ENCODE assay signal across 21 mouse cellular contexts in the genomic region with DNA sequence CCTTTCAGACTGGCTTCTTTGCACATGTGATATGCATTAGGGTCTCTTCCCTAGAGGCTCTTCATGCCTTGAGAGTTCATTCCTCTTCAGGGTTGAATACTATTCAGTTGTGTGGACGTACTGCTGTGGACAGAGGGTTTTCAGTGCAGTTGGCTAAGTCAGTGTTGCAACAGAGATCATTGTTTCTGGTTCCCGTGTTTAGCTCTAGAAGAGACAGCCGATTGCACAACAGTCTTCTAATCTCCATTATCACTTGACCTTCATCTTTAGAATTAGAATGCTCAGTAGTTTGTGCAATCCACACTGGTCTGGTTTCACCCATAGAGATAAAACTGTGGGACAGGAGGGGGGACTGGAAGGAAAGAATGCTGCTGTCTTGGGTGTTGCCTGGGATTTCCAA.
DNase-seq lines count a peak whose midpoint lies in the region; ATAC-seq lines count a peak whose summit lies in the region.
"Had no signal": no experiment of that assay in that cellular context is flagged by ENCODE, and none has a peak within 500 bp of the region (broad histone marks: within the 10 kb centered on the region; RNA-seq: fewer than 3 reads in every experiment).

No protein-coding gene starts in this region.

- WGBS in intestine, embryonic 16.5 days, result 77% methylated on average over 3 of the region's 3 CpGs
- 80% methylated on average over 3 of the region's 3 CpGs for WGBS in intestine, embryonic 15.5 days
- WGBS in hindbrain, embryonic 11.5 days, result 95% methylated on average over 3 of the region's 3 CpGs

- no peak overlapping the region for H3K9ac ChIP-seq in intestine, embryonic 16.5 days (ENCODE audit: low read depth, low read length)
- H3K9ac ChIP-seq in intestine, embryonic 15.5 days, result no peak overlapping the region
- no peak overlapping the region for H3K9ac ChIP-seq in hindbrain, embryonic 11.5 days (ENCODE audit: low read depth, low read length)
- H3K9ac ChIP-seq: embryonic facial prominence, embryonic 12.5 days; heart, embryonic 15.5 days; hindbrain, embryonic 14.5 days had no signal

- H3K9me3 ChIP-seq in intestine, embryonic 16.5 days (ENCODE audit: control insufficient read depth, low read length), result no peaks in the 10 kb centered on the region
- no peaks in the 10 kb centered on the region for H3K9me3 ChIP-seq in intestine, embryonic 15.5 days
- no peaks in the 10 kb centered on the region for H3K9me3 ChIP-seq in hindbrain, embryonic 11.5 days (ENCODE audit: control insufficient read depth, low read length)
- H3K9me3 ChIP-seq: embryonic facial prominence, embryonic 12.5 days; heart, embryonic 15.5 days had no signal

- H3K4me3 ChIP-seq in intestine, embryonic 16.5 days (ENCODE audit: low read length), result no peak overlapping the region
- no peak overlapping the region for H3K4me3 ChIP-seq in intestine, embryonic 15.5 days (replicated peaks)
- no peak overlapping the region for H3K4me3 ChIP-seq in hindbrain, embryonic 11.5 days (ENCODE audit: low read depth, low read length)
- H3K4me3 ChIP-seq: embryonic facial prominence, embryonic 12.5 days; heart, adult 2 months; heart, embryonic 15.5 days had no signal

- H3K4me2 ChIP-seq in intestine, embryonic 16.5 days (ENCODE audit: low read depth, low read length), result no peak overlapping the region
- no peak overlapping the region for H3K4me2 ChIP-seq in intestine, embryonic 15.5 days (replicated peaks)
- no peak overlapping the region for H3K4me2 ChIP-seq in hindbrain, embryonic 11.5 days (replicated peaks; ENCODE audit: low read depth, low read length)
- H3K4me2 ChIP-seq: embryonic facial prominence, embryonic 12.5 days; heart, embryonic 11.5 days; heart, embryonic 15.5 days; hindbrain, embryonic 14.5 days had no signal

- peak; percentile 46; the same call in 1 of the 2 replicates for ATAC-seq in intestine, embryonic 16.5 days
- ATAC-seq in intestine, embryonic 15.5 days, result no peak
- ATAC-seq in monocyte, adult 5-6 weeks (replicated peaks; ENCODE audit: insufficient number of reproducible peaks, low FRiP score, low TSS enrichment, poor library complexity, severe bottlenecking), result peak; percentile 70
- no peak for ATAC-seq in hindbrain, embryonic 11.5 days (ENCODE audit: low FRiP score)
- ATAC-seq: activated CD4-positive, CD25-positive, alpha-beta regulatory T cell, adult 4 months; forebrain, embryonic 16.5 days; Patski had no signal

- H3K27ac ChIP-seq in intestine, embryonic 16.5 days (ENCODE audit: low read length), result no peak overlapping the region
- no peak overlapping the region for H3K27ac ChIP-seq in intestine, embryonic 15.5 days
- H3K27ac ChIP-seq in hindbrain, embryonic 11.5 days (ENCODE audit: low read depth, low read length), result no peak overlapping the region
- H3K27ac ChIP-seq: embryonic facial prominence, embryonic 12.5 days; heart, adult 2 months; heart, embryonic 15.5 days; hindbrain, embryonic 14.5 days had no signal

- no peaks in the 10 kb centered on the region for H3K4me1 ChIP-seq in intestine, embryonic 16.5 days (ENCODE audit: control insufficient read depth, insufficient read depth, low read length)
- H3K4me1 ChIP-seq in intestine, embryonic 15.5 days (replicated peaks), result no peaks in the 10 kb centered on the region
- no peaks in the 10 kb centered on the region for H3K4me1 ChIP-seq in hindbrain, embryonic 11.5 days (replicated peaks; ENCODE audit: control insufficient read depth, insufficient read depth, low read length)
- H3K4me1 ChIP-seq: heart, embryonic 15.5 days had no signal

- no peaks in the 10 kb centered on the region for H3K36me3 ChIP-seq in intestine, embryonic 16.5 days (ENCODE audit: control insufficient read depth, insufficient read depth, low read length)
- no peaks in the 10 kb centered on the region for H3K36me3 ChIP-seq in intestine, embryonic 15.5 days
- H3K36me3 ChIP-seq in hindbrain, embryonic 11.5 days (ENCODE audit: control insufficient read depth, insufficient read depth, low read length), result no peaks in the 10 kb centered on the region
- H3K36me3 ChIP-seq: embryonic facial prominence, embryonic 12.5 days; heart, embryonic 15.5 days had no signal

- DNase-seq in lung, postnatal 36 days, result peak; percentile 42
- DNase-seq in lung, postnatal 10 days, result no peak
- no peak for DNase-seq in hindbrain, embryonic 11.5 days (ENCODE audit: low spot score)
- DNase-seq in kidney, adult 11 months, result no peak
- DNase-seq: adrenal gland, postnatal 36 days; cerebellum, adult 2 months; cerebellum, postnatal 10 days; gastrocnemius, postnatal 10 days; heart, adult 2 months; heart, postnatal 14 days had no signal

- no peaks in the 10 kb centered on the region for H3K27me3 ChIP-seq in intestine, embryonic 16.5 days (replicated peaks; ENCODE audit: control insufficient read depth, insufficient read depth, low read length)
- H3K27me3 ChIP-seq in intestine, embryonic 15.5 days (replicated peaks), result 0 out of 2 replicates have a peak, but pooled peaks cover 2% of the 10 kb centered on the region
- H3K27me3 ChIP-seq in hindbrain, embryonic 11.5 days (ENCODE audit: control insufficient read depth, insufficient read depth, low read length), result no peaks in the 10 kb centered on the region
- H3K27me3 ChIP-seq: CH12.LX; embryonic facial prominence, embryonic 12.5 days; heart, embryonic 15.5 days; Patski had no signal

Comparison
In these comparisons a context has a peak if more than half of its experiments do, and no peak if none do; other contexts are left out.
1. ATAC-seq: peak in intestine, embryonic 16.5 days (single experiment) and monocyte, adult 5-6 weeks (single experiment); none in intestine, embryonic 15.5 days (single experiment) and hindbrain, embryonic 11.5 days (single experiment).